Mouse (Mus musculus) erythroblast, embryonic 14.5 days (primary cell): ENCODE measurements around the gene Inpp5a. TPM values are rescaled to one million over a fixed set of nuclear protein-coding genes. Genes with fewer than 3 reads are reported as not detected.

ENCODE experiments used
- H3K27me3 ChIP-seq: 2 replicates; pipeline ENCODE4 v1.6.1; 2012; ENCODE audit warnings: inconsistent platforms; ENCODE audit not compliant: control insufficient read depth
- H3K36me3 ChIP-seq: 2 replicates; pipeline ENCODE4 v1.6.1; 2012; ENCODE audit warnings: mild to moderate bottlenecking, inconsistent platforms; ENCODE audit not compliant: control insufficient read depth
- H3K4me1 ChIP-seq: 2 replicates; pipeline ENCODE4 v1.6.1; 2012; ENCODE audit warnings: inconsistent platforms; ENCODE audit not compliant: control insufficient read depth
- H3K4me3 ChIP-seq: replicated peaks from 2 replicates; pipeline ENCODE3; 2012; ENCODE audit warnings: moderate library complexity, mild to moderate bottlenecking, inconsistent platforms
- H3K9me3 ChIP-seq: 2 replicates; pipeline ENCODE4 v1.6.1; 2012; ENCODE audit warnings: low read length, inconsistent platforms, mixed read lengths; ENCODE audit not compliant: control insufficient read depth
- GATA1 ChIP-seq: IDR thresholded peaks from 2 replicates; pipeline ENCODE4 v1.6.1; 2012; ENCODE audit warnings: low read length, inconsistent platforms, mixed read lengths
- TAL1 ChIP-seq: IDR thresholded peaks from 3 replicates; pipeline ENCODE4 v1.6.1; 2012; ENCODE audit warnings: low read length, inconsistent platforms, mixed read lengths
- polyA plus RNA-seq: library from polyadenylated mRNA; stranded (reverse); fragments of >175 nt; gene quantifications from 2 replicates; pipeline ENCODE4 v1.2.3, GENCODE M21; 2012

Gene Inpp5a
- polyA plus RNA-seq, 1 experiment, result 0.25 TPM

GRCm38 (mm10) chr7:139382796-139383195, 6.1 kb upstream of the Inpp5a start:
- Histone ChIP-seq H3K4me3 (no peak overlapping the region), H3K9me3 (no peaks in the 10 kb centered on the region), H3K36me3 (no peaks in the 10 kb centered on the region), H3K4me1 (peaks cover 18% of the 10 kb centered on the region), H3K27me3 (no peaks in the 10 kb centered on the region; the same call in 1 of the 2 replicates)
- TF ChIP-seq GATA1, result no peak
- no peak for TF ChIP-seq TAL1

GRCm38 (mm10) chr7:139384500-139384899, 4.4 kb upstream of the Inpp5a start:
- Histone ChIP-seq H3K4me3 (no peak overlapping the region), H3K36me3 (no peaks in the 10 kb centered on the region), H3K9me3 (no peaks in the 10 kb centered on the region), H3K27me3 (peaks cover 3% of the 10 kb centered on the region; the same call in 1 of the 2 replicates), H3K4me1 (peaks cover 32% of the 10 kb centered on the region)
- TF ChIP-seq TAL1 (no peak), GATA1 (no peak)

GRCm38 (mm10) chr7:139384916-139385530, 3.9 kb upstream of the Inpp5a start:
- H3K36me3 ChIP-seq, result no peaks in the 10 kb centered on the region
- TF ChIP-seq TAL1, result no peak
- no peak for TF ChIP-seq GATA1
- peaks cover 3% of the 10 kb centered on the region; the same call in 1 of the 2 replicates for H3K27me3 ChIP-seq
- H3K4me1 ChIP-seq, result peaks cover 36% of the 10 kb centered on the region
- no peak overlapping the region for H3K4me3 ChIP-seq
- no peaks in the 10 kb centered on the region for H3K9me3 ChIP-seq

- peaks cover 37% of the 10 kb centered on the region for H3K4me1 ChIP-seq
- TF ChIP-seq TAL1 (no peak), GATA1 (no peak)
- no peak overlapping the region for H3K4me3 ChIP-seq
These were observed 1.8 kb upstream of the Inpp5a start for GRCm38 (mm10) chr7:139386933-139387690.

GRCm38 (mm10) chr7:139387921-139388669, 814 bp upstream of the Inpp5a start:
- peaks cover 3% of the 10 kb centered on the region; the same call in 1 of the 2 replicates for H3K27me3 ChIP-seq
- no peaks in the 10 kb centered on the region for H3K9me3 ChIP-seq
- H3K4me1 ChIP-seq, result peaks cover 37% of the 10 kb centered on the region
- no peak for TF ChIP-seq TAL1
- TF ChIP-seq GATA1, result no peak
- H3K36me3 ChIP-seq, result no peaks in the 10 kb centered on the region
- peak overlapping the region; percentile 75 for H3K4me3 ChIP-seq

More at GRCm38 (mm10) chr7:139386933-139387690, 1.8 kb upstream of the Inpp5a start:
- H3K27me3 ChIP-seq, result peaks cover 3% of the 10 kb centered on the region; the same call in 1 of the 2 replicates
- H3K36me3 ChIP-seq, result no peaks in the 10 kb centered on the region
- no peaks in the 10 kb centered on the region for H3K9me3 ChIP-seq

- Histone ChIP-seq H3K4me3 (peak overlapping the region; percentile 75), H3K9me3 (no peaks in the 10 kb centered on the region), H3K4me1 (peaks cover 33% of the 10 kb centered on the region), H3K36me3 (no peaks in the 10 kb centered on the region), H3K27me3 (peaks cover 3% of the 10 kb centered on the region; the same call in 1 of the 2 replicates)
- no peak for TF ChIP-seq GATA1
- TF ChIP-seq TAL1, result no peak
These were observed 378 bp downstream of the Inpp5a start for GRCm38 (mm10) chr7:139389213-139389761.

GRCm38 (mm10) chr7:139390380-139390779, 1.5 kb downstream of the Inpp5a start:
- H3K36me3 ChIP-seq, result no peaks in the 10 kb centered on the region
- no peak overlapping the region for H3K4me3 ChIP-seq
- TF ChIP-seq GATA1, result no peak
- TF ChIP-seq TAL1, result no peak
- peaks cover 3% of the 10 kb centered on the region; the same call in 1 of the 2 replicates for H3K27me3 ChIP-seq
- peaks cover 22% of the 10 kb centered on the region for H3K4me1 ChIP-seq
- H3K9me3 ChIP-seq, result no peaks in the 10 kb centered on the region

- H3K4me1 ChIP-seq, result peaks cover 22% of the 10 kb centered on the region
- no peaks in the 10 kb centered on the region for H3K36me3 ChIP-seq
- H3K27me3 ChIP-seq, result peaks cover 3% of the 10 kb centered on the region; the same call in 1 of the 2 replicates
- no peak for TF ChIP-seq TAL1
- no peak for TF ChIP-seq GATA1
- no peak overlapping the region for H3K4me3 ChIP-seq
- H3K9me3 ChIP-seq, result no peaks in the 10 kb centered on the region
These were observed 2.0 kb downstream of the Inpp5a start for GRCm38 (mm10) chr7:139390926-139391325.
